Mouse (Mus musculus) hematopoietic stem cell, adult 5-6 weeks (primary cell): ENCODE data around the gene Eif3a. TPM values are rescaled to one million over a fixed set of nuclear protein-coding genes. Genes with fewer than 3 reads are reported as not detected.

Experiments used
- ATAC-seq, 2 experiments: fragments of 125-278 bp in 1 of 2; replicated peaks in 1 of 2; 2 replicates each; pipeline ENCODE4 v1.8.0; 2016 to 2017; ENCODE audit warnings: inconsistent platforms in 2 of 2, mild to moderate bottlenecking in 2 of 2, moderate number of reproducible peaks in 2 of 2, low read depth in 1 of 2, moderate TSS enrichment in 1 of 2; ENCODE audit not compliant: low FRiP score in 2 of 2, poor library complexity in 2 of 2, severe bottlenecking in 2 of 2, insufficient read depth in 1 of 2, low TSS enrichment in 1 of 2
- total RNA-seq: library from RNA; stranded (forward); fragments of 172-1452, 232-1000 nt; gene quantifications from 2 replicates; pipeline ENCODE4 v1.2.3, GENCODE M21; 2017

The Eif3a gene
- total RNA-seq, 1 experiment from 2014 or later, result 410 TPM

- ATAC-seq, result no peak
These were observed 2.9 kb downstream of the Eif3a start for GRCm38 (mm10) chr19:60787465-60788150.

- ATAC-seq, result no peak
These were observed 5.7 kb downstream of the Eif3a start for GRCm38 (mm10) chr19:60784712-60785111.

- ATAC-seq, result no peak
These were observed 8.4 kb downstream of the Eif3a start for GRCm38 (mm10) chr19:60782034-60782433.

- no peak for ATAC-seq
These were observed 17.1 kb downstream of the Eif3a start for GRCm38 (mm10) chr19:60773366-60773765.

GRCm38 (mm10) chr19:60758896-60759835, 31.3 kb downstream of the Eif3a start:
- no peak for ATAC-seq

GRCm38 (mm10) chr19:60757099-60757785, 33.2 kb downstream of the Eif3a start:
- ATAC-seq, result 0 out of 4 replicates have a peak, but pooled peaks of 1 of the 2 experiments have one; percentile 3

GRCm38 (mm10) chr19:60756192-60757098, 34.0 kb downstream of the Eif3a start:
- peak in 1 of 2 experiments; percentile 22; a peak in 1 of 4 replicates for ATAC-seq

- peak; percentile 92 to 95 for ATAC-seq
These were observed 34.8 kb downstream of the Eif3a start, which contains the start of gene Nanos1 for GRCm38 (mm10) chr19:60755438-60756191. Nanos1 (plus strand) TSS chr19:60755987.

GRCm38 (mm10) chr19:60747801-60748200, 42.7 kb downstream of the Eif3a start:
- ATAC-seq, result no peak

GRCm38 (mm10) chr19:60743767-60744547, 46.5 kb downstream of the Eif3a start:
- no peak for ATAC-seq

GRCm38 (mm10) chr19:60740560-60740959, 49.9 kb downstream of the Eif3a start:
- no peak for ATAC-seq

- ATAC-seq, result no peak
These were observed 58.5 kb downstream of the Eif3a start for GRCm38 (mm10) chr19:60731966-60732365.

- ATAC-seq, result no peak
These were observed 59.2 kb downstream of the Eif3a start for GRCm38 (mm10) chr19:60731299-60731698.

GRCm38 (mm10) chr19:60730281-60730852, 60.1 kb downstream of the Eif3a start:
- peak; percentile 74 to 82 for ATAC-seq

GRCm38 (mm10) chr19:60716381-60716780, 74.1 kb downstream of the Eif3a start:
- ATAC-seq, result no peak
